Mouse (Mus musculus): ENCODE data around the gene Gm884. TPM values are rescaled to one million over a fixed set of nuclear protein-coding genes. Genes with fewer than 3 reads are reported as not detected.
A peak's percentile ranks its signal among the peaks of the same experiment; 100 is the strongest.

The Gm884 gene
- total and polyA plus RNA-seq, 2 experiments from 2014 or later: not detected

GRCm38 (mm10) chr11:103647921-103648620, 27.1 kb upstream of the Gm884 start:
- WGBS: 11% methylated on average over 11 of the region's 11 CpGs
- Histone ChIP-seq H3K9ac (no peak overlapping the region), H3K4me3 (ENCODE audit: low read depth, low read length) (no peak overlapping the region), H3K9me3 (ENCODE audit: low read length) (no peaks in the 10 kb centered on the region), H3K36me3 (ENCODE audit: insufficient read depth) (no peaks in the 10 kb centered on the region), H3K4me1 (ENCODE audit: insufficient read depth) (0 out of 2 replicates have a peak, but pooled peaks cover 14% of the 10 kb centered on the region), H3K4me2 (ENCODE audit: low read depth) (0 out of 2 replicates have a peak overlapping the region, but pooled peaks have one; percentile 65), H3K27ac (ENCODE audit: low read depth, low read length) (no peak overlapping the region), H3K27me3 (ENCODE audit: insufficient read depth, low read length) (peaks cover 57% of the 10 kb centered on the region)
- ATAC-seq (no peak), DNase-seq (no peak)
- no peak for TF ChIP-seq CTCF (IDR thresholded peaks at IDR 0.05; ENCODE audit: low read depth)

DNA sequence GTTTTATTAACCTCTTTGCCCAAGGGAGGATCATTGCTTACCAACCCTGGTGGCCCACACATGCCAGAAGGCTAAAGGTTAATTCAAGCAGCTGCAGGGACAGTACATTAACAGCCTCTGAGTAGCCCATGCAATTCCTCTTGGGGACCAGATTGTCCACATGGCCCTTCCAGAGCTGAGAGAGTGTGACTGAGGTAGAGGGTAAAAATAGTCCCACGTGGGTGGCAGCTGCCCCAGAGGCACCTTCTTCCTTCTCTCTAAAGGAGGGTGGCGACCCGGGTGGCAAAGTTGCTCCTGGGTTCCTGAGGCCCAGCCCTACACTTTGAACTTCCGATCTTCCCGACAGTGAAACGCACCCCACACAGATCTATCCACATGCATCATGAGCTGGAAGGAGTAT, 25.4 kb upstream of the Gm884 start:
- no peak for ATAC-seq
- no peak for DNase-seq

GRCm38 (mm10) chr11:103645731-103646130, 24.8 kb upstream of the Gm884 start:
- Histone ChIP-seq H3K9me3 (ENCODE audit: low read length) (no peaks in the 10 kb centered on the region), H3K36me3 (ENCODE audit: insufficient read depth) (no peaks in the 10 kb centered on the region), H3K4me1 (ENCODE audit: insufficient read depth) (0 out of 2 replicates have a peak, but pooled peaks cover 11% of the 10 kb centered on the region), H3K27ac (ENCODE audit: low read depth, low read length) (no peak overlapping the region), H3K4me2 (ENCODE audit: low read depth) (no peak overlapping the region), H3K27me3 (ENCODE audit: insufficient read depth, low read length) (peaks cover 35% of the 10 kb centered on the region), H3K9ac (no peak overlapping the region), H3K4me3 (ENCODE audit: low read depth, low read length) (no peak overlapping the region)
- no peak for ATAC-seq
- no peak for DNase-seq
- TF ChIP-seq CTCF (IDR thresholded peaks at IDR 0.05; ENCODE audit: low read depth): no peak
- 82% methylated on average over 8 of the region's 8 CpGs for WGBS

More for the DNA sequence above, 25.4 kb upstream of the Gm884 start:
- no peaks in the 10 kb centered on the region for H3K9me3 ChIP-seq (ENCODE audit: low read length)
- H3K4me3 ChIP-seq (ENCODE audit: low read depth, low read length): no peak overlapping the region
- 82% methylated on average over 6 of the region's 6 CpGs for WGBS
- H3K9ac ChIP-seq: no peak overlapping the region
- no peaks in the 10 kb centered on the region for H3K36me3 ChIP-seq (ENCODE audit: insufficient read depth)
- 0 out of 2 replicates have a peak, but pooled peaks cover 11% of the 10 kb centered on the region for H3K4me1 ChIP-seq (ENCODE audit: insufficient read depth)
- peaks cover 41% of the 10 kb centered on the region for H3K27me3 ChIP-seq (ENCODE audit: insufficient read depth, low read length)
- H3K4me2 ChIP-seq (ENCODE audit: low read depth): no peak overlapping the region
- no peak for TF ChIP-seq CTCF (IDR thresholded peaks at IDR 0.05; ENCODE audit: low read depth)
- H3K27ac ChIP-seq (ENCODE audit: low read depth, low read length): no peak overlapping the region

GRCm38 (mm10) chr11:103643211-103643610, 22.3 kb upstream of the Gm884 start:
- WGBS: 53% methylated on average over 9 of the region's 9 CpGs
- H3K4me3 ChIP-seq (ENCODE audit: low read depth, low read length): no peak overlapping the region
- H3K9me3 ChIP-seq (ENCODE audit: low read length): no peaks in the 10 kb centered on the region
- no peak overlapping the region for H3K9ac ChIP-seq
- no peak overlapping the region for H3K27ac ChIP-seq (ENCODE audit: low read depth, low read length)
- no peaks in the 10 kb centered on the region for H3K36me3 ChIP-seq (ENCODE audit: insufficient read depth)
- no peak for ATAC-seq
- H3K27me3 ChIP-seq (ENCODE audit: insufficient read depth, low read length): peaks cover 22% of the 10 kb centered on the region
- DNase-seq: no peak
- H3K4me2 ChIP-seq (ENCODE audit: low read depth): no peak overlapping the region
- no peaks in the 10 kb centered on the region for H3K4me1 ChIP-seq (ENCODE audit: insufficient read depth)
- no peak for TF ChIP-seq CTCF (IDR thresholded peaks at IDR 0.05; ENCODE audit: low read depth)

DNA sequence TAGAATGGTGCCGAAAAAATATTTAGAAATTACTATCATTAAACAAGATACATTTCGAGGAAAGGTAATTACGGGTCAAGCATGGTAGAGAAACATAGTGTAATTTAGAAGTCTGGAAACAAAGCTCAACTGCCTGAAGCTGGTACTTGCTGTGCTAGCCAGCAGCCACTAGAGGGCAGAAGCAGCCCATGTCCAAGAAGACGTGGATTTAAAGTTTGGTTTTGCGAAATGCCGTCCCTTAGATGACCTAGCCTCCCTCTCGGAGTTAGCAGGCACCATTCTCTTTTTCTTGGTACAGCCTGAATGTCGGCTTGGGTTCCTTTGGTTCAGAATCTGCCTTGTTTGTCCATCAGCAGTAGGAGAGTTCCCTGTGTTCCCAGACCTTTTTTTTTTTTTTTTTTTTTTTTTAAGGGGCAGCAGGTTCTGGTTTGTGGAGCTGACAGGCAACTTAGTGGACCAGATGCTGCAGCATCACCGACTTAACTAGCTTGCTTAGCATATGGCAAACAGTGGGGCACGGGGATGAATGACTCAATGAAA, 18.5 kb upstream of the Gm884 start:
- TF ChIP-seq CTCF (IDR thresholded peaks at IDR 0.05; ENCODE audit: low read depth): peak; percentile 97
- 4% methylated on average over 10 of the region's 10 CpGs for WGBS
- Histone ChIP-seq H3K36me3 (ENCODE audit: insufficient read depth) (no peaks in the 10 kb centered on the region), H3K4me3 (ENCODE audit: low read depth, low read length) (no peak overlapping the region), H3K9me3 (ENCODE audit: low read length) (no peaks in the 10 kb centered on the region), H3K4me2 (ENCODE audit: low read depth) (no peak overlapping the region), H3K9ac (no peak overlapping the region), H3K27ac (ENCODE audit: low read depth, low read length) (no peak overlapping the region), H3K27me3 (ENCODE audit: insufficient read depth, low read length) (peaks cover 8% of the 10 kb centered on the region), H3K4me1 (ENCODE audit: insufficient read depth) (no peaks in the 10 kb centered on the region)
- DNase-seq (peak; percentile 84), ATAC-seq (no peak)

- peaks cover 8% of the 10 kb centered on the region for H3K27me3 ChIP-seq (ENCODE audit: insufficient read depth, low read length)
- H3K4me3 ChIP-seq (ENCODE audit: low read depth, low read length): no peak within 1 kb of the TSS
- 77% methylated on average over 3 of the region's 3 CpGs for WGBS
- DNase-seq (no peak), ATAC-seq (no peak)
- no peaks in the 10 kb centered on the region for H3K4me1 ChIP-seq (ENCODE audit: insufficient read depth)
- no peak within 1 kb of the TSS for H3K27ac ChIP-seq (ENCODE audit: low read depth, low read length)
- no peak within 1 kb of the TSS for H3K9ac ChIP-seq
- no peak for TF ChIP-seq CTCF (IDR thresholded peaks at IDR 0.05; ENCODE audit: low read depth)
- no peak within 1 kb of the TSS for H3K4me2 ChIP-seq (ENCODE audit: low read depth)
- no peaks in the 10 kb centered on the region for H3K36me3 ChIP-seq (ENCODE audit: insufficient read depth)
- no peaks in the 10 kb centered on the region for H3K9me3 ChIP-seq (ENCODE audit: low read length)
Measured at GRCm38 (mm10) chr11:103638790-103639189, 17.9 kb upstream of the Gm884 start, which contains the start of gene Lyzl6. Gene Lyzl6 (minus strand): TSS chr11:103638890.

DNA sequence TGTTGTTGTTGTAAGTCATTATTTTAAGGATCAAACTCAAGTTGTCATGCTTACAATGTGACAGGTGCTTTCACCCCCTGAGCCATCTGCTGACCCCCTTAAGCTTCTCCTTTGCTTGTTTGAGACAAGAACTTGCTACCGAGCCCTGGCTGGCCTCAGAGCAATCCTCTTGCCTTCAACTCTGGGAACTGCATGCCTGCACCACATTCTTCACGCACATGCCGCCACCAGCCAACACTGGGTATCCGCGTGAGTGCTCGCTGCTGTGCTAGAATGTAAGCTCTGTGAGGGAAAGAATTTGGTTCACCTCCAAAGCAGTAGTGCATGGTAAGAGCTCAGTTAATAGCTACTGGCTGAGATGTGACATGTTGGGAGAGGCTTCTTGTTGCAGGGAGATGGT, 15.3 kb upstream of the Gm884 start:
- ATAC-seq: no peak
- TF ChIP-seq CTCF (IDR thresholded peaks at IDR 0.05; ENCODE audit: low read depth): no peak
- no peaks in the 10 kb centered on the region for H3K36me3 ChIP-seq (ENCODE audit: insufficient read depth)
- WGBS: 74% methylated on average over 6 of the region's 6 CpGs
- no peaks in the 10 kb centered on the region for H3K4me1 ChIP-seq (ENCODE audit: insufficient read depth)
- H3K27me3 ChIP-seq (ENCODE audit: insufficient read depth, low read length): peaks cover 8% of the 10 kb centered on the region
- H3K9ac ChIP-seq: no peak overlapping the region
- no peak for DNase-seq
- no peaks in the 10 kb centered on the region for H3K9me3 ChIP-seq (ENCODE audit: low read length)
- H3K27ac ChIP-seq (ENCODE audit: low read depth, low read length): no peak overlapping the region
- no peak overlapping the region for H3K4me3 ChIP-seq (ENCODE audit: low read depth, low read length)
- no peak overlapping the region for H3K4me2 ChIP-seq (ENCODE audit: low read depth)
